Mouse (Mus musculus) forebrain, embryonic 16.5 days (tissue): ENCODE measurements at regions not wholly inside any gene's neighbourhood (a gene's known extent, or its start where the extent isn't known, plus 50 kb on each side); places are given as distances from the start of the nearest gene placed in this dataset.
A peak's percentile ranks its signal among the peaks of the same experiment; 100 is the strongest.

ENCODE experiments used
- ATAC-seq: fragments of 200-750 bp; cut with Nextera tagmentation; 2 replicates; pipeline ENCODE4 v1.8.0; 2017; ENCODE audit warnings: mild to moderate bottlenecking, moderate library complexity
- H3K27ac ChIP-seq: fragments of 300-500 bp; sonication (generic); 2 replicates; pipeline ENCODE4 v1.5.1; 2014; ENCODE audit warnings: low read length, control low read depth
- H3K27me3 ChIP-seq: fragments of 300-500 bp; sonication (generic); replicated peaks from 2 replicates; pipeline ENCODE4 v1.6.1; 2014; ENCODE audit warnings: low read length; ENCODE audit not compliant: control insufficient read depth, insufficient read depth
- H3K36me3 ChIP-seq: fragments of 300-500 bp; sonication (generic); 2 replicates; pipeline ENCODE4 v1.6.1; 2014; ENCODE audit not compliant: control insufficient read depth, insufficient read depth
- H3K4me1 ChIP-seq: fragments of 300-500 bp; sonication (generic); replicated peaks from 2 replicates; pipeline ENCODE4 v1.6.1; 2014; ENCODE audit warnings: low read length; ENCODE audit not compliant: control insufficient read depth, insufficient read depth
- H3K4me2 ChIP-seq: fragments of 300-500 bp; sonication (generic); 2 replicates; pipeline ENCODE4 v1.6.1; 2014; ENCODE audit warnings: mild to moderate bottlenecking, low read length, control low read depth
- H3K4me3 ChIP-seq: fragments of 300-500 bp; sonication (generic); replicated peaks from 2 replicates; pipeline ENCODE4 v1.5.1; 2014; ENCODE audit warnings: mild to moderate bottlenecking, low read length, control low read depth
- H3K9ac ChIP-seq: fragments of 300-500 bp; sonication (generic); replicated peaks from 2 replicates; pipeline ENCODE4 v1.6.1; 2014; ENCODE audit warnings: low read depth, low read length, control low read depth
- H3K9me3 ChIP-seq: fragments of 300-500 bp; sonication (generic); 2 replicates; pipeline ENCODE4 v1.6.1; 2016; ENCODE audit warnings: low read length; ENCODE audit not compliant: control insufficient read depth
- WGBS: fragments of 180-500 bp; shearing (Covaris S2); extraction: QIAGEN DNeasy Blood & Tissue Kit; methylation state at CpG from one replicate; pipeline ENCODE4 v1.1.7; 2014; 5-methylcytosine and 5-hydroxymethylcytosine counted together

DNA sequence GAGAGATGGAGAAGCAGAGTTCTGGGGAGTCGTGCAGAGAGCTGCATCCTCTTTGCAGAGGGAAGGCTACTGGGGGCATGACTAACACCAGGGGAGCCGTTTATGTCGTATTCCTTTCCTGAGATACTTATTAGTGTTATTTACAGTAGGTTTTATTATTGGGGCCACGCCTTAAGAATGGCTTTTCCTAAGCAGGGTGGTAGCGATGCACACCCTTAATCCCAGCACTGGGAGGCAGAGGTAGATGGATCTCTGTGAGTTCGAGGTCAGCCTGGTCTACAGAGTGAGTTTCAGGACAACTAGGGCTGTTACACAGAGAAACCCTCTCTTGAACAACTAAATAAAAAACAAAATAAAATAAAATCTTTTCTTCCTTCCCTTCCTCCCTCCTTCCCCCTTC, 212.6 kb downstream of the Enc1 start:
- Histone ChIP-seq H3K36me3 (no peaks in the 10 kb centered on the region), H3K9ac (no peak overlapping the region), H3K27me3 (no peaks in the 10 kb centered on the region), H3K4me2 (no peak overlapping the region), H3K4me1 (peaks cover 6% of the 10 kb centered on the region; the same call in 1 of the 2 replicates), H3K27ac (no peak overlapping the region), H3K4me3 (no peak overlapping the region), H3K9me3 (no peaks in the 10 kb centered on the region; the same call in 1 of the 2 replicates)
- 70% methylated on average over 6 of the region's 6 CpGs for WGBS
- ATAC-seq = no peak

DNA sequence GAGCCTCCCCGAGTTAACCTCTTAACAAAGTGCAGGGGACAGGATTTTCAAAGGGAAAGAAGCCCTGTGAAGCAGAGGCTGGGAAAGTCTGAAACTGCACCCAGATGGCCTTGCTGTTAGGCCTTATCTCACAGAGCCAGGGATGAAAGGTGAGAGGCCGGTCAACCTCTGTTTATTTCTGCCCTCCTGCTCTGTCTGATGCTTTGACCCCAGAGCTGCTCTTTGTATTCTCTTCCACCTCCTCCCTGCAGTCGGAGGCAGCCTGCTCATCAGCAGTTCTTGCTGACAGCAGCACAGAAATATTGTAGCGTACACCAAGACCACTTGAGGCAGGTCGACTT, 212.2 kb downstream of the Enc1 start:
- Histone ChIP-seq H3K9ac (no peak overlapping the region), H3K4me2 (no peak overlapping the region), H3K36me3 (no peaks in the 10 kb centered on the region), H3K4me3 (no peak overlapping the region), H3K4me1 (peaks cover 6% of the 10 kb centered on the region; the same call in 1 of the 2 replicates), H3K9me3 (no peaks in the 10 kb centered on the region; the same call in 1 of the 2 replicates), H3K27me3 (no peaks in the 10 kb centered on the region), H3K27ac (no peak overlapping the region)
- ATAC-seq = no peak
- WGBS = 47% methylated on average over 5 of the region's 5 CpGs

DNA sequence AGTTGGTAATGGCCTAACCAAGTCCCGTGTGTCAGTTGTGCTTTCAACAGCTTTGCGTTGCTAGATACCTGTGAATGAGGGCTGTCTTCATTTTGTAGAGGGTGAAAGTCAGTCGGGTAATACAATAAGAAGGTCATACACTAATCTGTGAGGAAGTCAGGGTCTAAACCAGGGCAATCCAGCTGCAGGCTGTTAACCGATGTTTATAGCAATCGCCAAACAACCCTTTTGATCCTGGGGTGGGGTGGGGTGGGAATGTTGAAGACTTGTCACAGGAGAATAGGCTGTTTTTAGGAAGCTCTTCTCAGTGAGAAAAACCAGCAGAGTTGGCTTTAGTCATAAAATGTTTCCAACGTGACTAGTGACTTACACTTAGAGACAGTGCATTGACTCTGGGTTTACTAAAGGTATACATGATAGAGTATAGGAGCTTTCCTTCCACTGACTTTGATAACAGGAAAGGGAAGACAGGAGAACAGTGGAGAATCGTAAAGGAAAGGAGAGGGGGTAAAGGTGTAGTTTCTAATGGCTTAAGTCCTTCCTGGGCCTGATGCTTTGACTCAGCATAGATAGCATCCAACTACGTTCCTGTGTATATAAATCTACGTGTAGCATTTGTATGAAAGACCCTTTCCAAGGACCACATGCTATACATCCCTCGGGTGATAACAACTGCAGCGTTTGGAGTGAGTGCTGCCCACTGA, 211.6 kb downstream of the Enc1 start:
- no peak for ATAC-seq
- no peaks in the 10 kb centered on the region for H3K36me3 ChIP-seq
- H3K4me1 ChIP-seq = peaks cover 6% of the 10 kb centered on the region; the same call in 1 of the 2 replicates
- H3K27me3 ChIP-seq = no peaks in the 10 kb centered on the region
- no peak overlapping the region for H3K27ac ChIP-seq
- H3K4me3 ChIP-seq = no peak overlapping the region
- no peak overlapping the region for H3K9ac ChIP-seq
- H3K4me2 ChIP-seq = no peak overlapping the region
- WGBS = 64% methylated on average over 11 of the region's 11 CpGs
- H3K9me3 ChIP-seq = no peaks in the 10 kb centered on the region; the same call in 1 of the 2 replicates

DNA sequence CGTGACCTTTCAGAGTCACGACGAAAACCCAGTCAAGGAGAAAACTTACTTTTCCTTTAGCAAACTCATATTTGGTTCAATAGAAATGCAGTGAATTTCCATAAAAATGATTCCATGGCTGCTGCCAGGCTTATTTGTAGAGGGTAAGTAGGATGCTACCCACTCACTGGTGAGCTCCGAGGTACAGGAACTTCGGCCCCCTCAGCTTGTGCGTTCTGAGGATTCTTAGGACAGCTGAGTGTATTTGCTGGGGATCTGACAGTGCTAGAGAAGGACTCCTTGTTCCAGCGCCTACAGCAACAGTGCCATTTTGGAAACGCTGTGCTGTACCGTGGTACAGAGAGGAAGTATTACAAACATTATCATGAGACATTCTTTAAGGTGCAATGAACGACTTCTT, 210.4 kb downstream of the Enc1 start:
- Histone ChIP-seq H3K4me3 (no peak overlapping the region), H3K36me3 (no peaks in the 10 kb centered on the region), H3K27ac (no peak overlapping the region), H3K9ac (no peak overlapping the region), H3K27me3 (no peaks in the 10 kb centered on the region), H3K9me3 (no peaks in the 10 kb centered on the region; the same call in 1 of the 2 replicates), H3K4me2 (no peak overlapping the region), H3K4me1 (0 out of 2 replicates have a peak, but pooled peaks cover 2% of the 10 kb centered on the region)
- ATAC-seq = no peak
- WGBS = 91% methylated on average over 10 of the region's 10 CpGs

DNA sequence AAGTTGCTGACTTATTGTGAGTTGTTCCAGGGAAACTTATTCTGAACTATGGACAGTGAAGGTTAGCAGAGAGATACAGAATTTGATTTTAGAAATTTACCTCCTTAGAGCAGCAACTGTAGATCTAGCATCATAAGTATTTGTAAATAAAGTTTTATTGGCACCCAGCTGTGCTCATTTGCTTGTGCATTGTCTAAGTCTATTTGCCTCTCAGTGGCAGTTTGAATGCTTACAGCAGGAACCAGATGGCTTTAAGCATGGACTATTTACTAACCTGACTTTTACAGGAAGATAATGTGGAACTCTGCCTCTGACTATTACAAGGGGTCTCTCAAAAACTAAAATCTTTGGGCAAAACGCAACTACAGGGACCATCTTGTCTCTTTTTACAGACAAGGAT, 207.2 kb downstream of the Enc1 start:
- WGBS = 93% methylated on average over 1 of the region's 1 CpGs

DNA sequence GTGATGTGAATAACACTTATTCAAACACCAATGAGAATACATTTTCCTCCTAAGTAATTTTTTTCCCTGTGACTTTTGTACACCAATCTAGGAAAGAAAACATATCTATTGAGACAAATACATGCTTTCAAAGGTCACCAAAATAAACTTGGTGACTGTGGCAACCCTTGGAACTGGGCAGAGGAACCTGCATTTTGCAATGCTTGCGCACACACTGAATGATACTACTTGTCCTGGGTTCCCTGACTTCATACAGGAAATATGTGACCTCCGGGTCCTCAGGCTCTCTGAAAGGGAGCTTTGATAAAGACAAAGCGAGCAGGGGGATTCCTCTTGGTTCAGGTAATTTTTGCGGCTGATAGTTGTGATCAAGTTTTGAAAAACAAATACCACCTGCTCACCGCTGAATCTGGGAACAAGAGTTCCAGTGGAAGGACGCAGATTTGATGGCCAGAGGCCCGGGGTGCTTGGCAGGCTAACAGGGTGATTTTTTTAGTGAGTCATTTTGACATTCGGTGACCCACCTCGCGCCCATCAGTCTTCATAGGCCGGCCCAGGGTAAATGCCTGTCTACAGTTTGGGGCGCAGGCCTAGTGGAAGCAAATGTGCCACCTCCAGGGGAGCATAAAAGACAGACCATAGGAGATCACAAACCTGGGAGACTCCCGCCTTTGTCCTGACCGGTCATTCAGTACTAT, 203.0 kb downstream of the Enc1 start:
- 88% methylated on average over 14 of the region's 14 CpGs for WGBS
- H3K4me1 ChIP-seq = peaks cover 23% of the 10 kb centered on the region
- no peak overlapping the region for H3K27ac ChIP-seq
- no peaks in the 10 kb centered on the region for H3K36me3 ChIP-seq
- no peak overlapping the region for H3K4me3 ChIP-seq
- no peak for ATAC-seq
- no peaks in the 10 kb centered on the region for H3K27me3 ChIP-seq
- H3K9me3 ChIP-seq = no peaks in the 10 kb centered on the region
- H3K4me2 ChIP-seq = no peak overlapping the region
- no peak overlapping the region for H3K9ac ChIP-seq

More for the DNA sequence above, 207.2 kb downstream of the Enc1 start:
- no peaks in the 10 kb centered on the region for H3K9me3 ChIP-seq
- no peaks in the 10 kb centered on the region for H3K4me1 ChIP-seq
- H3K4me3 ChIP-seq = no peak overlapping the region
- no peaks in the 10 kb centered on the region for H3K36me3 ChIP-seq
- no peak overlapping the region for H3K4me2 ChIP-seq
- H3K27ac ChIP-seq = no peak overlapping the region
- no peak overlapping the region for H3K9ac ChIP-seq
- ATAC-seq = no peak
- no peaks in the 10 kb centered on the region for H3K27me3 ChIP-seq

DNA sequence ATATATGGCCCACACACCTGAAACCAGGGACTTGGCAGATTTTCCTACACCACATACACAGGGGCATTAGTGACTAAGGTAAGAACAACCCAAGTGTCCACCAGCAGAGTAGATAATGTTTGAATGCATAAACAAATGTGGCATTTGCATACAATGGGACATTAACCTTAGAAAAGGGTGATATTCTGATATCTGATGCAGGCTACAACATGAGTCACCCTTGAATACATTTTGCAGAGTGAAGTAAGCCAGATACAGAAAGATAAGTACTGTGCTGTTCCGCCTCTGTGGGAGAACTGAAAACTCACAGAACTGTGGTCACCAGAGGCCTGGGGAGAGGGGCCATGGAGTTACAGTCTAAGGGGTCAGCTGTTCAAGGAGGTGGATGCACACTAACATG, 201.9 kb downstream of the Enc1 start:
- H3K4me3 ChIP-seq = no peak overlapping the region
- no peak overlapping the region for H3K4me2 ChIP-seq
- H3K36me3 ChIP-seq = no peaks in the 10 kb centered on the region
- no peak for ATAC-seq
- WGBS = 97% methylated on average over 1 of the region's 1 CpGs
- H3K9me3 ChIP-seq = no peaks in the 10 kb centered on the region
- no peak overlapping the region for H3K27ac ChIP-seq
- no peak overlapping the region for H3K9ac ChIP-seq
- H3K4me1 ChIP-seq = peaks cover 30% of the 10 kb centered on the region
- H3K27me3 ChIP-seq = no peaks in the 10 kb centered on the region

DNA sequence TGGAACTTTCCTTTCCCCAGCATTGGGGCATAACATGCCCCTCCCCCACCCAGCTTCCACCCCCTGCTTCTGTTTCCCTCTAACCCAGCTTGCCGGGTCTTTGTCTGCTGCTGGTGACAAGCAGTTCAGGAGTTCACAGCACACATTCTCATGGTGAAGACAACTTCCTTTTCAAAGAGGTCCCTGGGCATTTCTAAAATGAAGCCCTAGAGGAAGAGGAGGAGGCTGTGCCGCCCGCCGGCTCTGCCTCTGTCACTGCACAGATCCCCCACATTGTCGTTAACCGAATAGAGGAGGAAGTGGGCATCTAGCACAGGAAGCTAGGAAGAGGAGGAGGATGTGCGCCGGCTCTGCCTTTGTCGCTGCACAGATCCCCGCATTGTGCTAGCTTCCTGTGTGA, 201.4 kb downstream of the Enc1 start:
- Histone ChIP-seq H3K9ac (no peak overlapping the region), H3K4me1 (peaks cover 30% of the 10 kb centered on the region), H3K27me3 (no peaks in the 10 kb centered on the region), H3K36me3 (no peaks in the 10 kb centered on the region), H3K9me3 (no peaks in the 10 kb centered on the region), H3K27ac (peak overlapping the region; percentile 11), H3K4me2 (no peak overlapping the region), H3K4me3 (no peak overlapping the region)
- ATAC-seq = 0 out of 2 replicates have a peak, but pooled peaks have one; percentile 13
- WGBS = 33% methylated on average over 10 of the region's 10 CpGs

DNA sequence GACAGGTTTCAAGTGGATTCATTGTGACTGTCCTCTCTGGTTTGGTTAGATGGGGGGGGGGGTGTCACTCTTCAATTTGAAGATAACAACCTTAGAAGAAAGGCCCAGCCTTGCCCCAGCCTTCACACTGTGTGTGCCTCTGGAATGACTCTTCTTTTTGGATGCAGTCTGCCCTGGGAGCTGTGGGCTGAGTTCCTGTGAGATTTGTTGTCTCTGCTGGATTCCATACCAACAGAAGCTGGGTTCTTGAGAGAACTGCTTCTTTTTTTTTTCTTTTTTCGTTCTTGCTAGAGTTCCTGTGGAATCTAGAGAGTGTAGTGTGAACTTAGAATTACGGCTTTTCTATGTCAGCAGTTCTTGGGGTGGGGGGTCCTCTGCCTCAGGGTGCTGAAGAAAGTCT, 200.9 kb downstream of the Enc1 start:
- H3K4me3 ChIP-seq = no peak overlapping the region
- no peaks in the 10 kb centered on the region for H3K27me3 ChIP-seq
- WGBS = 48% methylated on average over 2 of the region's 2 CpGs
- peak overlapping the region; percentile 11; the same call in 1 of the 2 replicates for H3K27ac ChIP-seq
- peaks cover 34% of the 10 kb centered on the region for H3K4me1 ChIP-seq
- ATAC-seq = no peak
- no peaks in the 10 kb centered on the region for H3K36me3 ChIP-seq
- no peak overlapping the region for H3K4me2 ChIP-seq
- H3K9me3 ChIP-seq = no peaks in the 10 kb centered on the region
- H3K9ac ChIP-seq = no peak overlapping the region
